Mouse (Mus musculus): ENCODE results near the gene Olfr68.
"Not testable (repeated sequence)": the region's sequence is repeated elsewhere in the genome, so short reads cannot be mapped to it uniquely, and the experiment has no call there.

Olfr68 gene

GRCm38 (mm10) chr7:103779598-103779997, at the start of gene Olfr68:
Olfr68 (minus strand) TSS chr7:103779698.
- no peak for DNase-seq (ENCODE audit: low read depth, low spot score)

- DNase-seq (ENCODE audit: low read depth, low spot score), result no peak
These were observed 48.3 kb upstream of the Olfr68 start, which contains the start of gene Hbb-bs for GRCm38 (mm10) chr7:103827808-103828207. Hbb-bs (minus strand) TSS chr7:103828096.

- DNase-seq (ENCODE audit: low read depth, low spot score), result not testable (repeated sequence)
These were observed 47.6 kb upstream of the Olfr68 start for GRCm38 (mm10) chr7:103827139-103827538.

DNA sequence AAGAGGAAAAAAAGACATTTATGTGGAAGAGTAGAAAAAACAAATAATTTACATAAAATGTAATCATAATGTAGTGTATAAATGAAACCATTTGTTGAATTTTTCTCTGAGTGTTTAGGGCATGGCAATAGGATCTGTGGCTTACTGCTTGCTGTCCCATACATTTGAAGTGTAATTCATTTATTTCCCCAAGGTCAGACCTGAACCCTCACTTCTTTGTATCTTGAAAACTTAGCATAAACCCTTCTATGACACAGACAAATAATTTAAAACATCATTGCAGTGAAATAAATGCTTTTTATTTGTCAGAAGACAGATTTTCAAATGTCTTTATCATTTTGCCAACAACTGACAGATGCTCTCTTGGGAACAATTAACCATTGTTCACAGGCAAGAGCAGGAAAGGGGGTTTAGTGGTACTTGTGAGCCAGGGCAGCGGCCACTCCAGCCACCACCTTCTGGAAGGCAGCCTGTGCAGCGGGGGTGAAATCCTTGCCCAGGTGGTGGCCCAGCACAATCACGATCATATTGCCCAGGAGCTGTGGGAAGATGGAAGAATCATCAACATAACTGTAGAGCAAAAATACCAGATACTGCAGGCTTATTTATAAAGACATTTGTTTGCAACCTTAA, 46.9 kb upstream of the Olfr68 start:
- no peak for DNase-seq (ENCODE audit: low read depth, low spot score)

- no peak for DNase-seq (ENCODE audit: low read depth, low spot score)
These were observed 46.2 kb upstream of the Olfr68 start for GRCm38 (mm10) chr7:103825536-103826254.

- DNase-seq (ENCODE audit: low read depth, low spot score), result no peak
These were observed 45.1 kb upstream of the Olfr68 start for GRCm38 (mm10) chr7:103824597-103824996.

- DNase-seq (ENCODE audit: low read depth, low spot score), result not testable (repeated sequence)
These were observed 35.6 kb upstream of the Olfr68 start for GRCm38 (mm10) chr7:103815085-103815484.

DNA sequence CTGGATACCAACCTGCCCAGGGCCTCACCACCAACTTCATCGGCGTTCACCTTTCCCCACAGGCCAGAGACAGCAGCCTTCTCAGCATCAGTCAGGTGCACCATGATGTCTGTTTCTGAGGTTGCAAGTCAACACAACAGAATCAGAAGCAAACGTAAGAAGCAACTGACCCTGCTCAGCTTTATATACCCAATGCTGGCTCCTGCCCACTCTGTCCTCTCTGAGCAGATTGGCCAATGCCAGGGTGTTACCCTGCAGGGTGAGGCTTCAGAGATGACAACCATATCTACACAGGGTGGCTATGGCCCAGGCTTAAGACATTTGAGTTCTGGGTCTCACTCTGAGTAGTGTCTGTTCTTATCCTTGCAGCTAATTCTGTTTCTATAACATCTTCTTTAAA, 34.3 kb upstream of the Olfr68 start, which contains the start of gene Hbb-bt:
TSS of gene Hbb-bt (minus strand) at position 231 of the 400 bp plus-strand sequence.
- DNase-seq (ENCODE audit: low read depth, low spot score), result no peak

DNA sequence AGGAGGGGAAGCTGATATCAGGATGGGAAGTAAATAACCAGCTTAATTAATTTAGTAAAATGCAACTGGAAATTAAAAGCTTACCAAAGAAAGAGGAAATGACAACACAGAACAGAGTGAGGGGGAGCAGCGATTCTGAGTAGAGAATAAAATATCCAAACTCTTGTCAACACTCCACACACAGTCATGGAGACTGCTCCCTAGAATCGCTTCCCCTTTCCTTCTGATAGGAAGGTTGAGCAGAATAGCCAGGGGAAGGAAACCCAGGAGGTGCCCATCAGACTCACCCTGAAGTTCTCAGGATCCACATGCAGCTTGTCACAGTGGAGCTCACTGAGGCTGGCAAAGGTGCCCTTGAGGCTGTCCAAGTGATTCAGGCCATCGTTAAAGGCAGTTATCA, 33.7 kb upstream of the Olfr68 start:
- DNase-seq (ENCODE audit: low read depth, low spot score), result not testable (repeated sequence)

DNA sequence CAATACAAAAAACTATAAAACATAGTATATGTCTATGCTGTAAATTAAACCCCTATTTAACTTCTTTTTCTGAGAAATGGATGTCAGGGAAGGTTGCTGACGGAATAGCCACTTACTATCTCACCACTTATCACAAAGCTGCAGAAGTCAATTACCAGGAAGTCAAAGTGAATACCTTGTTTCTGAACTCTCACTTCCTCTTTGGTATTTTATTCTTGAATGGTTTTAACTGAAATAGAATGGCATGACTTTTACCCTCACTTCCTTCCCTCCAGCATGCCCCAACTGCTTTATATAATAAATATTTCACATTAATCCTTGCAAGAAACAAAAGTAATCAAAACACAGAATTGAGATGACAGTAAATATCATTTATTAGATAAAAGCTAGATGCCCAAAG, 32.7 kb upstream of the Olfr68 start:
- DNase-seq (ENCODE audit: low read depth, low spot score), result no peak

DNA sequence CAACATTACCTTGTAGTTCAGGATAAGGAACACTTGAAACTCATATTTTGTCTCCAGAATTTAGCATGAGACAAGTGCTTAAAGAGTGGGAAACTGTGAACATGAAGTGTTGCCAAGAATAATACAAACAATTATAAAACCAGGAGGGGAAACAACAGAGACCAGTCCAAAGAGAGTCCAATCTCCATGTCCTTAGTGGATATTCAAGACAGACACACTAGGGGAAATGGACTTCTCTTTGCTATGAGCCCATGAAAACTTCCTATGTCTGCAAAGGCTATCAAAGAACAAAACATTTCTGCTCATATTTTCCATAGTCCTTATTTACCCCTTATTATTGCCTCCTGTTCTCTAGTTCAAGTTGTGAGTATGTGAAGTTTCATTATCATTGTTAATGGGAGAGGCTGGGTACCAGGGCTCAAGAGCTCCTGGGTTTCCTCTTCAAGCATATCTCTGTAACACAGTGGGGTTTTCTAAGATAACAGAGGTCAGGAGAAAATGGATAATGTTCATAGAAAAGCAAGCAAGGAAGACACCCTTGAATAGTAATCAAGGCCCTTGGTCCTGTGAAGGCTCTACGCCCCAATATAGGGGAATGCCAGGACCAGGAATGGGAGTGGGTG, 31.8 kb upstream of the Olfr68 start:
- DNase-seq (ENCODE audit: low read depth, low spot score), result no peak

DNA sequence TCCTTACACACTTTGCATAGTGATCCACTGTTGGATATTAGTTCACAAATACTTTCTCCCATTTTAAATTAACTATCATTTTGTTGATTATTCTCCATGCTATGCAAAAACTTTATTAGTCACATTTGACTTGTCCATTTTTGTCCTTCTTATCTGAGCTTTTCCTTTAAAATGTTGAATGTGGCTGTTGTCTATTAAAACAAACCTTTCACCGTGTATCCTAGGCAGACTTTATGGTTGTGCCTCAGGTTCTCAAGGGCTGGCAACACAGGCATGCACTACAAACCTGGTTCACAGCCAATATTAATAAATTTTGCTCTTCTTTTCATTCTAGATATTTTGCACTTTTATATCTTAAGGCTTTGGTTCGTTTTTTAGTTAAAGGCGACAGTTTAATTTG, 31.2 kb upstream of the Olfr68 start:
- no peak for DNase-seq (ENCODE audit: low read depth, low spot score)

- DNase-seq (ENCODE audit: low read depth, low spot score), result no peak
These were observed 30.8 kb upstream of the Olfr68 start for GRCm38 (mm10) chr7:103810296-103810695.

- no peak for DNase-seq (ENCODE audit: low read depth, low spot score)
These were observed 30.3 kb upstream of the Olfr68 start for GRCm38 (mm10) chr7:103809801-103810155.

GRCm38 (mm10) chr7:103808971-103809800, 29.7 kb upstream of the Olfr68 start:
- no peak for DNase-seq (ENCODE audit: low read depth, low spot score)

GRCm38 (mm10) chr7:103808120-103808519, 28.6 kb upstream of the Olfr68 start:
- DNase-seq (ENCODE audit: low read depth, low spot score), result not testable (repeated sequence)

DNA sequence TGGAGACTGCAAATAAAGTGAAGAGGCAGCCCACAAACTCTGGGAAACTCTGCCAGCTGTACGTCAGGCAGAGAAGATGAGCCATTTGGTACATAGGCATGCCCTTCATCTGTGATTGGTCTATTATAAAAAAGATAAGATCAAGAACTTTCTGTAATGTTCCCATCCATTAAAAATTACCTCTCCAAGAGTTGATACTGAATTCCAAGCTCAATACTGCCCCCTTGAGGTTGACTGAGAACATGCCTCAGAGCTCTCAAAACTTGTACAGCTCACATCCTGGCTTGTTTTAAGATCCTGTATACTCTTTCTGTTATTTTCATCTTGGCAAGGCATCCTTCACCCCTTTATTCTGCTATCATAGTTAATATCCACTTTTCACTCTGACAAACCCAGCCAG, 27.4 kb upstream of the Olfr68 start:
- DNase-seq (ENCODE audit: low read depth, low spot score), result peak; percentile 36

- DNase-seq (ENCODE audit: low read depth, low spot score), result no peak
These were observed 13.3 kb upstream of the Olfr68 start for GRCm38 (mm10) chr7:103792669-103793388.

GRCm38 (mm10) chr7:103791721-103792120, 12.2 kb upstream of the Olfr68 start, which contains the start of gene Olfr67:
Olfr67 (minus strand) TSS chr7:103791821.
- DNase-seq (ENCODE audit: low read depth, low spot score), result no peak

GRCm38 (mm10) chr7:103777652-103778051, 1.8 kb downstream of the Olfr68 start:
- not testable (repeated sequence) for DNase-seq (ENCODE audit: low read depth, low spot score)

DNA sequence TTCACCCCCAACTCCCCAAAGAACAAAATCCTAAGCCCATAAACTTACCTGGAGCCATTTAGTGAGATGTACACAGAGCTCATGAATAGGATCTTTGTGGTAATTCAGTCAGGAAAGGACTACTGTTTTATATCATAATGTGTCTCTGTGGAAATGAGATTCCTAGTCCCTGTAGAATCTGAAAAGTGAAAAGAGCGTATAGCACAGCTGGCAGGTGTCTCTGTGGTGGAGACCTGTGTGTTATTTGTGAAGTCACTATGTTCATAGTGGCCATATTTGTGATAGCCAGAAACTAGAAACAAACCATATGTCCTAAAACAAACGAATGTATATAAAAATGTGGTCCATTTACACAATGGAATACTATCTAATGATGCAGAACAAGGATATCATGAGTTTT, 8.0 kb downstream of the Olfr68 start, which contains the start of gene Olfr69:
TSS of gene Olfr69 (minus strand) at position 101 of the 400 bp plus-strand sequence.
- no peak for DNase-seq (ENCODE audit: low read depth, low spot score)

Data from embryo, embryonic 11.5 days (tissue).